Mouse (Mus musculus): ENCODE measurements around the gene Trabd.

DNA sequence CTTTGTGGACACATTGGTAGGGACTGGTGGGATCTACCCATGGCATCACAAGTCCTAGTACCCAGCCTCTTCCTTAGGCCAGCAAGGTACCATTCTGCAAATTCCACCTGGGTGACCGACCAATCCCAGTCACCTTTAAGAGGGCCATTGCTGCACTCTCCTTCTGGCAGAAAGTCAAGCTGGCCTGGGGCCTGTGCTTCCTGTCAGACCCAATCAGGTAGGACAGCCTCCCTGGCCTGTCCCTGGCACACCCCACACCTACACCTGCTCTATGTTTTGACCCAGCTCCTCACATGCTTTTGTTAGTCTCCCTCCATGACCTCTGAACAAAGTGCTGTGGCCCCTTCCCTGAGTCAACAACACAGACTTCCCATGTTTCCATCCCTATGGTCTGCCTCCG is 9.9 kb downstream of the Trabd start:
- no peak for TF ChIP-seq POLR2A (IDR thresholded peaks at IDR 0.05; ENCODE audit: insufficient read depth, low read depth, low read length)
- no peak for TF ChIP-seq CTCF (IDR thresholded peaks at IDR 0.05)

All from heart, adult 2 months (tissue).